Mouse (Mus musculus): Measurements from ENCODE around the gene Ppl.

The Ppl gene

DNA sequence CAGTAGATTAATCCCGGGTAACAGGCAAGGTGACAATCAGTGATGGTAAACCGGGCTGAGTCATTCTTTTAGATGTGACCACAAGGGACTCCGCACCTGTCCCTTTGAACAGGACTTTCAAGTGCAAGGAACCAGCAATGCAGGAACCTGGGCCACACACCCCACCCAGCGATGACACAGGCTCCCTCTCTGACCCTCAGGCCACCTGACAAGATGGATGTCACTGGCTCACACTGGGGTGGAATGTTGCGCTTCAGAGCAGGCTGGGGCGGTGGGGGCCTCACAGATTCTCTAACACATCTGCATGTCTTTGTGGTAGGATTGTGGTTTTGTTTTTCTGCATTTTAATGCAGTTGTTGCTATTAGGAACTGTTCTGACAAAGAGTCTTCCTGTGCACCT, 8.7 kb downstream of the Ppl start:
- DNase-seq, result no peak

DNA sequence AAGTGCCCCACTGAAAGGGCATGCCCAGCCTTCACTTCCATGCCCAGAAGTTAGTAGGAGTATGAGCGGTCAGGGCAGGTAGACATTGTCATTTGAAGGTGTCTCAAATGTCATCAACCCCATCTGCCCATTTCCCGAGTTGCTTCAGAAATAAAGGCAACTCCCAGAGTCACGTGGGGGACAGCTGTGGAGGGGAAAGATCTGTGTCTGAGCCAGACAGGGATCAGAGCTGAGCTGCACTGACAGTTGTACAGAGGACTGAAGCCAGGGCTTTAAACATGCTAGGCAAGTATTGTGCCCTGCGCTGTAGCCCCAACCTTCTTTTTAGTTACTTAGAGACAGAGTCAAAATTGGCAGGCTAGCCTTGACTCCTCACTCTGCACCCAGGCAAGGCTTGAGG, 12.4 kb downstream of the Ppl start:
- DNase-seq, result no peak

DNA sequence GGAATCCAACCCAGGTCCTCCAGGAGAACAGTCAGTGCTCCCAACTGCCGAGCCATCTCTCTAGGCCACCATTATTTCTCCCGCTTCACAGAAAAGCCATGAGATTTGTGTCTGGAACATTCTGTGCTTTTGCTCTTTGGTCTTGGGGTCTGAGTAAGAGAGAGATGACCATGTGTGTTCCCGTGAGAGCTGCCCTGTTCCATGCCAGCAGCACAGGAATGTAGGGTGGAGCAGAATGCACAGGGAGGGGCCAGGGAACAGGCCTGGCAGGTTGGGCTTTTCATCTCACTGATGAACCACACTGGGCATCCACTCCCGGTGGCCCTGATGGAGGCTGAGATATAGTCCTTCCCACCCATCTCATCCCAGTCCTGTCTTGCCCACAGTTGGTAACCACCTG, 12.8 kb downstream of the Ppl start:
- DNase-seq, result peak in 1 of 2 experiments; percentile 50

DNA sequence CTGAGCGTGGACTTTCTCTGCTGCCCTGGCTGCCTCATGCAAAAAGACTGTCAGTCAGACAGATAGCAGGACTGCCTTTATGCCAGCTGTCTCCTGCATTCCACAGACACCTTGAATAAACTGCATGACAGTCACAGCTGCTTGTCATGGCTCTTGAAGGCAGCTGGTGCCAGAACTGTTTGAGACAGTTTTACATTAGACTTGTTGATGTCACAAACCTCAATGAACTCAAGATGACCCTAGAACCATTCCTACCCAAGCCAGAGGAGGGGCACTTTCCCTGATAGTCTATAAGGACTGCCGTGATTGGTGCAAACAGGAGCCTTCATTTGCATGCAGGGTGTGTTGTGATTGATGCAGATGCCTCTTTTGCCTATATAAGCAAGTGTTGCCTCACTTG, 18.6 kb downstream of the Ppl start:
- no peak for DNase-seq

DNA sequence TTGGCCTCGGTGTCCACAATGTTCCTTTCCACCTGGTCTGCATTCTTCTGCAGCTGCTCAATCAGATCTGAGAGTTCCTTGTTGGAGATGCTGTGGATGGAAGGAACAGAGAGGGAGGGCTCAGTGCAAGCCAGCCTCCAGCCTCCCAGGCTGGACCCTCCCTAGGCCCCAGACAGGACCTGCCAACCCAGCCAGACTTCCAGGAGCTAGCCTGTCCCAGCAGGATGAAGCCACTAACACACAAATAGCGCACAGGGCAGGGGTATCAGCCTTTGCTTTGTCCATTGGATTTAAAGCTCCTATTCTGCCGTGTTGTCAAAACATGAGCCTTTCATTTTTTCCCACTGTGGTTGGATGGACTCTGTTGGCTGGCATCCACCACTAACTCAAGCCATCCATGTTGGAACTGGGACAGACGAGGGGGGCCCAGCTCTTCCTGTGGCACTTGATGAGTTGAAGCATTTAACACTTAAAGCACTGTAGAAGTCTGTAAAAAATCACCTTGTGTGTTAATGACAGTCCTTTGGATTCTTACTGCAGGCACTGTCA, 19.1 kb downstream of the Ppl start:
- no peak for DNase-seq

DNA sequence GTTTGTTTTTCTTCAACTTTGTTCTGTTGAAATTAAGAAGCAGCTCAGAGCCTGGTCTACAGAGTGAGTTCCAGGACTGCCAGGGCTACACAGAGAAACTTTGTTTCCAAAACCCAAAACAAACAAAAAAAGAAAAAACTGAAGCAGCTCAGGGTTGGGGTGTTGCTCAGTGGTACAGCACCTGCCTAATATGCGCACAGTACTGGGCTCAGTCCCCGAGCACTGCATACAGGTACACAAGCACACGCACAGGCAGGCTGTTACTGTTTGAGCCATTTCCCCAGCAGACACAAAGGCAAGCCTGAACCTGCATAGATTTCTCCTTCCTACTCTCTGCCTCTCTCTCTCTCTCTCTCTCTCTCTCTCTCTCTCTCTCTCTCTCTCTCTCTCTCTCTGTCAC, 21.2 kb downstream of the Ppl start:
- DNase-seq, result no peak

DNA sequence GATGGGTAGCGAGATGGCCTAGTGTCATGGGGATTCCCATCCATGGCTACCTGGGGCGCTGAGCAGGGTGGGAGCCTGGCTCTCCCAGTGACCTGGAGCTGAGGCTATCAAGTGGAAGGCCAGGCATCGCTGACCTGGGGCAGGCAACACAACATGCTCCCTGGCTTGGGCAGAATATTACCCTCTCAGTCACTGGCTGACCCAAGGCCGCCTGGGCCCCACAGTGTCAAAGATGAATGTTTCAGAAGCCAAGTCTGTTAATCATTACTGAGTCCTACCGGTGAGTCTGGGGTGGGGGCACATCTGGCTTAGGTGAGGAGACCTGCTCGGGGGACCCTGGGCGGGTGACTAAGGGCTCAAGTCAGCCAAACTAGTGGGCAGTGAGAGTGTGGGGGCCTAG, 22.3 kb downstream of the Ppl start:
- DNase-seq, result peak; percentile 18 to 39

DNA sequence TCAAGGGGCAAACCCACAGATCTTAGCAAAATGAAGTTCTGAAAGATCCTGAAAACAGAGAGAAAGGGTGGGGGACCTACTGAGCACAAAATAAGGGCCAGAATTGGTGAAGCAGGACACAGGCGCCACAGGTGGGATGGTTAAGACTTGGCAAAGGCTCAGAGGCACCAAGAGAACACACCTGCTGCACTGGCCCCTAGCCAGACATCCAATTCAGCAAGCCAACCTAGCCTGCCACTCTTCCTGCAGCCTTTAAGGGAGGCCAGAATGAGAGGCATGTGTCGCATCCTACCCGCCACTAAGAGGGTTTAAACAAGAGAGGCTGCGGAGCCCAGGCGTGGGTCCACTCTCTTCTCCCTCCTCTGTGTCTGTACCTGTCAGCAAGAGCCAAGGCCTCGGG, 31.2 kb downstream of the Ppl start:
- no peak for DNase-seq

DNA sequence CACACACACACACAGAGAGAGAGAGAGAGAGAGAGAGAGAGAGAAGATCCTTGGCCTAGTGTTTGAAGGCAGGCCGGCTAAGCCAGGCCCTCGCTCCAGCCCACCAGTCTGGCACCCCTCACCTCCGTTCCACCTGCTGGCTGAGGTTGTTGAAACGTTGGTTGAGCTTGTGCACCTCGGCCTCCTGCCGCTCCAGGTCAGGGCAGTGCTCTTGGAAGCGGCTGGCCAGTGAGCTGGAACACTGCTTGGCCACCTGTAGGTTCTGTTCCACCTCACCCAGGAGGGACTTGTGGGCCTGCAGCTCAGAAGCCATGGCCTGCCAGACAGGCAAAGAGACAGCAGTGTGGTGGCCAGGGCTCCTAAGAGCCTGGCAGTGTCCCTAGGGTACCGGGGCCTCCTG, 35.7 kb downstream of the Ppl start:
- DNase-seq, result peak in 1 of 2 experiments; percentile 43

DNA sequence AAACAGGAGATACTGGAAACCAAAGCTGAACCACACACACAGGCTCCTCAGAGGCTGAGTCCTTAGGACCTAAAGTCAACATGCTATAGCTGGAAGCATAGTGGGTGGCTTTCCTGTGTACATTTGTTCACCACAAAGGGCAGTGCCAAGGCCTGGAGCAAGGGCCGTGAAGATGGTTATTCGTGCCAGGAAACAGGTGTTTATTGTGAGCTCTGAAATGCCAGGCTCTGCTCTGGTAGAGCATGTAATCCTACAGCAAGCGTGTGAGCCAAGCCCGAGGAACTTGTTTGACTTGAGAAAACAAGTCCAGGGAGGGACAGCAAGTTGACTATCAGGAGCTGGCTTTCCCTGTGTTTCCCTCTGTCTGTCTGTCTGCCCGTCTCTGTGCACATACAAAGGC, 38.9 kb downstream of the Ppl start:
- peak; percentile 27 to 45 for DNase-seq

DNA sequence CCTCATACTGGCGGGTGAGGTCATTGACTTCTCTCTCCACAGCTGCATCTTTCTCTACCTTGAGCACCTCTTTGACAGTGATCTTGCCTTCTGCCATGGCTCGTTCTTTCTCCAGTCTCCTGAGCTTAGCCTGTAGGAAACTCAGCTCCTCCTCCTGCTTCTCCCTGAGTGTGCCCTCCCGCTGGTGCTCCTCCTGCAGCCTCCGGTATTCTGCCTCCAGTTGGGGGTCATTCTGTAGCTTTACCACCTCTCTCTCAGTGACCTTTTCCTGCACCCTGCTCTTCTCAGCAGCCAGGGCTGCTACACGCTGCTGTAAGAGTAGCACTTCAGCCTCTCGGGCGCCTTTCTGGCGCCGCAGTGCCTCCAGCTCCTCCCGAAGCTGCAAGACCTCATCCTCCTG, 43.2 kb downstream of the Ppl start:
- DNase-seq, result no peak

DNA sequence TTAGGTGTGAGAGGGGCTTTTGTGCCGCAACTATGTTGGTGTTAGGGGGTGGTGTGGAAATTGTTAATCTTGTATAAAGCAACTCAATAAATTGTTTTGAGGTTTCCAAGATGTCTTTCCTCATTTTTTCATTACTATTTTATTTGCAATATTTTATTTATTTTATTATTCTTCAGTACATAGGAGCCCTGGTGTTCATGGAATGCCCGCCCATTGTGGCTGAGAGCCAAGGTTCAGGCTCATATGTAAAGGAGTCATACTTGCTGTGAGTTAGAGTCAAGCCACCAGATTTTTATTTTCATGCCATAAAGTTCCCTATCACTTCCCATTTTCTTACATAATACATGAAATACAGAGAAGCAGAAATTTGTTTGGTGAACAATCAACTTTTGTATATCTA, 46.0 kb downstream of the Ppl start:
- DNase-seq, result peak in 1 of 2 experiments; percentile 23

DNA sequence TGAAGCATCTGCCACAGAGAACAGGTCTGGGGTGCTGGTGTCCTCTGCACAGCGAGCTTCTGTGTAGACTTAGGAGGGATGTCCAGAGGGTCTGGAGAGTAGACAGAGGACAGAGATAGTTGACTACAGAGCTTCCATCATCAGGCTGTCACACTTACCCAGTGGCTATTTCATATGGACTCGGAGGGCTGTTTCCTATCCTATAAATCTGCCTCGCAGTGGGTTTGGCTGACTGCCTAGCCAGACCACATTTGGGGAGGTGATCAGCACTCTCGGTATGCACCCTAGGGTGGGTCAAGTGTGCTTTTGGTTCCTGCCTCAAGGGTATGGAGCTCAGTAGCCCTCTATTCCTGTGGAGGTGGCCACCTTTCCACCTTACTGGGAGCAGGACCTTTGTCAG, 47.0 kb downstream of the Ppl start:
- no peak for DNase-seq

DNA sequence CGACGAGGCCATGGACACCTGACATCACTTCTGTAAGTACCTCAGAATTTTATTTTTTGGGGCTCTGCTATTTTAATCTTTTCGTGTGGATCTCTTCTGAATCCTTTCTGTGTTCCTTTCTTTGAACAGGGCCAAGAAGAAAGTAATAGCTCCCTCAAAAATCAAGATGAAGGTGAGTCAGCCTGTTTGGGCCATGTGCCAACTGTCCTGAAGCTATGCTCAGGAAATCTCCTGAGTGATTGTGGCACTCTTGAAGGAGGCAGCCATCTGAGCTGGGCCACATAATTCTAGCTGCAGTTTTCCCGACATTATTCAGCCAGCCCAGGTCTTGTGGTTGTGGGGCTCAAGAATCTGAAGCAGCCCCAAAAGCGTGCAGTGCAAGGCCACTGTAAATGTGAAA, 57.9 kb downstream of the Ppl start:
- DNase-seq, result no peak

DNA sequence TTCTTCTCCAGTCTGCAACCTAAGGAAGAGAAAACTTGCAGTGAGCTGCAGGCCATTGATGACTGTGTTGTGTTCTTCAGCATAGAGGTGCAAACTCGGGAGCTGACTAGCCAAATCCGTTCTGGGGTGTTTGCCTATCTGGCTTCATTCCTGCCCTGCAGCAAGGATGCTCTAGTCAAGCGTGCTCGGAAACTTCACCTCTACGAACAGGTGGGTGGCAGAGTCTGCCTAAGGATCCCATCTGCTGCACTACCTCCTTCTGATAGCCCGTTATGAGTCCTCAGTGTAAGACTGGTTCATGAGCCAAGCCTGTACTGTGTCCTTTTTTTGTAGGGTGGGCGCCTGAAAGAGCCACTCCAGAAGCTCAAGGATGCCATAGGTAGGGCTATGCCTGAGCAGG, 60.2 kb downstream of the Ppl start:
- DNase-seq, result no peak

DNA sequence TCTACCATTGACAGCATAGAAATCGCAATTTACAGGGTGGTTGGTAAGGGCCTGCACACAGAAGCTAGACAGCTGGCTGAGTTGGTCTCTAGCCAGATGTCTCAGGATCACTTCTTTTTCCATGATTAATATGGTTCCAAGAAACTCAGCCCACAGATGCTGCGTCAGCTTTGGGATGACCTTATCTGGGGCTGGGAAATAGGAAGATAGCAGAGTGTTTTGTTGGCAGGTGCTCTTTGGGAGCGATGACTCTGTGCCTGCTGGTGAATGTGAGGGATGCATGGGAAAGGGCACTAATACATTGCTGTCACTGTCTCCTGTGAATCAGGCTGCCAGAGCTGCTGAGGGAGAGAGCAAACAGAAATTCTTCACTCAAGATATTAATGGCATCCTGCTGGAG, 61.9 kb downstream of the Ppl start:
- DNase-seq, result no peak

DNA sequence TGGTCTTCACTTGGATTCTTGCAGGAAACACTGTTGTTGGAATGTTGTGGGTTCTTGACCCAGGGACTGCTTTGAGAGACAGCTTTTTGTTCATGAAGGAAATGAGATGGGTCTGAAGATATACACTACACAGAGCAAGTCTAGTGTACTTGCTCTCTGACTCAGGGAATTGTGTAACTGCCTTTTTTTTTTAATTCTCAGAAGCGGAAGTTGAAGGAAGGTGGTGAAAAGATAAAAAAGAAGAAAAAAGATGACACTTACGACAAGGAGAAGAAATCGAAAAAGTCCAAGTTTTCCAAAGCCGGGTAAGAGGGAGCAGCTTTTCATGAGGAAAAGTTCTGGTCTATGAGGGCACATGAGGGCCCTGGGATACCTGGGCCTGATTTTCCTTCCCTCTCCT, 68.7 kb downstream of the Ppl start:
- DNase-seq, result no peak

DNA sequence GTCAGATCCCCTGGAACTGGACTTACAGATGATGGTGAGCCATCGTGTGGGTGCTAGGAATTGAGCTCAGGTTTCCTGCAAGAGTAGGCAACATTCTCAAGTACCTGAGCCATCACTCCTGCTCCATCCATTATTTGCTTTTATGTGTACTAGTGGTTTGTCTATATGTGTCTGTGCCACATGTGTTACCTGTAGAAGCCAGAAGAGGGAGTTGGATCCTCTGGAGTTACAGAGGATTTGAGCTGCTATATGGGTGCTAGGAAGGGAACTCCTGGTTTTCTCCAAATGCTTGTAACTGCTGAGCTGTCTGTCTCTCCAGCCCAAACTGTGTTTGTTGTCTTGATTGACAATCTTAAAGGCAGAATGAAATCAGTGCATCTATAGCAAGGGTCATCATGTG, 74.1 kb downstream of the Ppl start:
- DNase-seq, result peak in 1 of 2 experiments; percentile 11

DNA sequence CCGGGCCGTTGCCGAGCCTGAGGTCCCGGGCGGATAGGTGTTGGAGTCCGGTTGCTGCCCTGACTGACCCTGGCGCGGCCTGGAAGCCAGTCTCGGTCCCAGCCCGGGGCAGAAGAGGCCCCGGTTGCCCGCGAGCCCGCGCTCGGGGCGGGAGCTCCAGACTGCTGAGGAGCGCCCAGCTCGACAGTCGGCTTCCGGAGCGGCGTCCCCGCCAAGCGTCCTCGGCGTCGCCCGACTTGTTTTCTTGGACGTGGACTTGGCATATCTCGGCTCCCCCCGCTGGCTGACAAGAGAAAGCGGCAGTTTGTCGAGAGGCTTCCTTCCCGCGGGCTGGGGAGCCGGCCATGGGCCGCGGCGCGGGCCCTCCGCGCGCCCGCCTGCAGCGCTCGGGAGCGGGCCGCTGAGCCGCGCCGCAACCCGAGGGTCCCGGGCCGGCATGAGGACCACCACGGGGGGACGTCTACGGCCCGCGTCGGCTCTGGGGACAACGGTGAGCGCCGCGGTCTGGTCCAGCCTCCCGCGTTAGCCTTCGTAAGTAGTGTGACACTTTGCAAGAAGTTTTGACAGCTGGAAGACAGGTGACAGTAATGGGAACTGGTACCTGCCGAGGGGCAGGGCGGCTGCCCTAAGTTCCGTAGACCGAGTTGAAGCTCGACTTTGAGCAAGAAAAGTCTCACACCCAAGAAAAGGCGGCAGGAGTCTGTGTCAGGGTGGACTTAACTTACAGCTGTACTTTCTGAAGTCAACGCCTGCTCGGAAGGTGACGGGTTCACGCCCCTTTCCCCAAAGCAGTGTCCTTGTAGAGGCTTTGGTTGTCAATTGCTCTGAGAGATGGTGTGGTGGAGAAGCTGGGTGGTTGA, 81.7 kb downstream of the Ppl start:
- peak; percentile 83 to 92 for DNase-seq

DNA sequence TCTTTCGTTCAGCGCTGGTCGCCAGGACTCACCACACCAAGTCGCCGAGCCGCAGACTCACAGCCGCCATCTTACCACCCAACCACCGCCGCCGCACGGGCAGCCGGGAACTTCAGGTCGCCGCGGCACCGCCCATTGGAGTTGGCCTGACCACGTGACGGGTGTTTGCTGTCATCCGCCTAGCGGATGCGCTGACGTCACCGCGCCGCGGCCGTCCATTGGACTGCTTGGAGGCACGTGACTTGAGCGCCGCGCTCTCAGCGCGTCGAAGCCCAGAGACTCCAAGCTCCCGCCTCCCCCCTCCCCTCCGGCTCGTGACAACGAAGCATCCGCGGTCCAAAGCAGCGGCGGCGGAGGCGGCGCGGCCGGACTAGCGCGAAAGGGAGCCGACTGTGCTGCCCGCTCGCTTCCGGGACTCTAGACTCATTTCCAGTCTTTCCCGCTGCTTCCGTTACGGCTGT, 82.4 kb downstream of the Ppl start, which contains the start of the genes Glyr1 and Ubn1:
Glyr1 (minus strand) TSS at position 90 of the 461 bp plus-strand sequence.
Ubn1 (plus strand) TSS at position 284 of the 461 bp plus-strand sequence.
- peak; percentile 100 for DNase-seq

DNA sequence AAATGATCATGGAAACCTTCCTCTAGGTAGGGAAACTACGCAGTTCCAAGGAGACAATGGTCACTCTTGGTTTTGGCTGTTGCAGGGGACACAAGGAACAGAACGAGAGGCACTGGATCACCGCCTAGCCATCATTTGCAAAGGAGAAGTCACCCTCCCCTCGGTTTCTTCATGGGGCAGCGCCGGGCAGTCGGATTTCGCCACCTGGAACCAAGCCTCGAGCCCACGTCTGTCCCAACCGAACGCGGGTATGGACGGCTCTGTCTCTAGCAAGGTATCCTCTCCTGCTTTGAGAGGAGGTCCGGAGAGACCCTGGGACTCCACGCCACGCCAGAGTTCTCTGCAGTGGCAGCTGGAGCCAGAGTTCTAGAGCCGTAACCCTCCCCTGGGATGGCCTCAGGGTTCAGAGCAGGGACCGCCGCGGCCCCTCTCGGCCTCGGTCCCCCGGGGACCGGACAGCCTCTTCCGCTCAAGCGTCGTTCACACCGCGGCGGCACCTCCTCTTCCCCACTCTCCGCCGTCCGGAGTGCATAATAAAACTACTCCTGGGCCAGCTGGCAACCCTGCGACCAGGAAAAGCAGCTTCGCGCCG, 82.9 kb downstream of the Ppl start:
- DNase-seq, result no peak

DNA sequence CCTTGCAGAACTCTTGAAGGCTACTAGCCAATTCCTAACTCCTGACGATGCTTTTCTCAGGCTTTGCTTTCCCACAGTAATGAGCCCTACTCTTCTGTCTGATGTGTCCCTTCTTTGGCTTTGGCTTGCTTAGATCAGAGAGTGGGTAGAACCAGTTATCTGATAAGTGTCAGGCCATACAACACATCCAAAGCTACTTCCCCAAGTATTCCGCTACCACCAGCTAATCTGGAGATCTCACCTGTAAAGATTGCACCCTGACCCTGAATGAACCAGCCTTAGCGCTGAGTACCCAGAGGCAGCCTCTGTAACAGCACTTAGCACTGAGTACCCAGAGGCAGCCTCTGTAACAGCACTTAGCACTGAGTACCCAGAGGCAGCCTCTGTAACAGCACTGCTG, 86.9 kb downstream of the Ppl start:
- DNase-seq, result no peak

DNA sequence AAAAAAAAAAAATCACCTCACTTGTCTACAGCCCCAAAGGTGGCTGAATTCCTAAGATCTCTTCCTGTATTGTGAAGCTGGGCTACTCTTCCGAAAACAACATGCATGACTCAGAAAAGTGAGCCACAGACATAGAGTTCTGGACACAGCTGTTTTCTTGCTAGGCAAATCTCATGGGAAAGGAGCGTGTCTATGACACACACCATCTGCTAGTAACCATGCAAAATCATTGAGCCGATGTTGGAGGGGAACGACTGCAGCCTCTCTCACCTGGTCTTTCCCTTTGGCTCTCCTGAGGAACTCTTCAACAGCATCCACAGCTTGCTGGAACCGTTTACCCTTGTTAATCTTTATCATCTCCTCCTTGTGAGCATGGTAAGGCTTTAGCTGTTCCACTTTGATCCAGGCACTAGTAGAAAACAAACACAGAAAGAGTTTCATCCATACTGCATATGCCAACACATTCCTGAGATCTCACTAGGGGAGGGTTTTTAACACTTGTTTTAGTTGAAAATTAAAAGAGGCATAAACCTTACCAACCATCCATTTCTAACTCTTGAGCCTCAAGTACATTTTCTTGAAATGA, 95.5 kb downstream of the Ppl start:
- DNase-seq, result no peak

All from kidney, postnatal 4 days (tissue).